Mouse (Mus musculus) C2C12 (cell line): ENCODE results near the gene Sez6l. TPM values are rescaled to one million over a fixed set of nuclear protein-coding genes. Genes with fewer than 3 reads are reported as not detected.

Experiments
- H3K27me3 ChIP-seq: one replicate; pipeline ENCODE4 v1.6.1; 2011; ENCODE audit not compliant: control insufficient read depth, insufficient read depth, insufficient read length
- H3K36me3 ChIP-seq: one replicate; pipeline ENCODE4 v1.6.1; 2011; ENCODE audit not compliant: control insufficient read depth, insufficient read depth
- H3K4me3 ChIP-seq: one replicate; pipeline ENCODE4 v1.5.1; 2011; ENCODE audit warnings: mild to moderate bottlenecking, control low read depth; ENCODE audit not compliant: poor library complexity, insufficient read depth, severe bottlenecking
- H3K79me2 ChIP-seq: one replicate; pipeline ENCODE4 v1.6.1; 2011; ENCODE audit not compliant: control insufficient read depth, insufficient read depth
- H3K79me3 ChIP-seq: one replicate; pipeline ENCODE4 v1.6.1; 2011; ENCODE audit warnings: low read depth, control low read depth
- H3ac ChIP-seq: one replicate; pipeline ENCODE3; 2011; ENCODE audit warnings: low read depth; ENCODE audit not compliant: control insufficient read depth, insufficient read length
- CEBPB ChIP-seq: IDR thresholded peaks from one replicate; pipeline ENCODE4 v1.6.1; 2011; ENCODE audit warnings: low read depth, mild to moderate bottlenecking, control low read depth, moderate library complexity
- CTCF ChIP-seq: IDR thresholded peaks from one replicate; pipeline ENCODE4 v1.5.1; 2011; ENCODE audit not compliant: control insufficient read depth, insufficient read depth, insufficient read length
- FOSL1 ChIP-seq: IDR thresholded peaks from one replicate; pipeline ENCODE4 v1.8.0; 2011; ENCODE audit warnings: mild to moderate bottlenecking, low read length; ENCODE audit not compliant: poor library complexity, insufficient read depth, severe bottlenecking
- MAX ChIP-seq: IDR thresholded peaks from one replicate; pipeline ENCODE4 v1.6.1; 2011; ENCODE audit warnings: mild to moderate bottlenecking, control low read depth
- MYOD1 ChIP-seq: IDR thresholded peaks from one replicate; pipeline ENCODE4 v1.6.1; 2011; ENCODE audit warnings: low read depth; ENCODE audit not compliant: control insufficient read depth, insufficient read length
- MYOG ChIP-seq: IDR thresholded peaks from one replicate; pipeline ENCODE4 v1.6.1; 2011; ENCODE audit not compliant: control insufficient read depth, insufficient read length; ENCODE audit errors: extremely low read depth
- USF1 ChIP-seq: IDR thresholded peaks from one replicate; pipeline ENCODE4 v1.6.1; 2011; ENCODE audit warnings: low read depth, mild to moderate bottlenecking, control low read depth, moderate library complexity
- polyA plus RNA-seq: library from polyadenylated mRNA; unstranded; fragments of >200 nt; fragmentation: generic; extraction: Trizol; gene quantifications from one replicate; pipeline ENCODE4 v1.2.1, GENCODE M21; 2012; ENCODE audit warnings: missing spikeins

Gene Sez6l
- polyA plus RNA-seq, 1 experiment = not detected

- Histone ChIP-seq H3ac (no peak overlapping the region), H3K79me2 (no peaks in the 10 kb centered on the region), H3K36me3 (no peaks in the 10 kb centered on the region), H3K4me3 (no peak overlapping the region), H3K27me3 (peaks cover 9% of the 10 kb centered on the region), H3K79me3 (no peaks in the 10 kb centered on the region)
- TF ChIP-seq USF1 = no peak
- no peak for TF ChIP-seq CEBPB
- no peak for TF ChIP-seq FOSL1
- no peak for TF ChIP-seq MYOG
- no peak for TF ChIP-seq CTCF
- no peak for TF ChIP-seq MAX
- TF ChIP-seq MYOD1 = no peak
These were observed 66.6 kb downstream of the Sez6l start for GRCm38 (mm10) chr5:112510351-112510750.

GRCm38 (mm10) chr5:112509916-112510315, 67.1 kb downstream of the Sez6l start:
- TF ChIP-seq MAX = no peak
- TF ChIP-seq CEBPB = no peak
- TF ChIP-seq FOSL1 = no peak
- no peak for TF ChIP-seq CTCF
- TF ChIP-seq MYOD1 = no peak
- TF ChIP-seq USF1 = no peak
- no peak for TF ChIP-seq MYOG
- no peaks in the 10 kb centered on the region for H3K36me3 ChIP-seq
- H3ac ChIP-seq = no peak overlapping the region
- H3K4me3 ChIP-seq = no peak overlapping the region
- H3K79me3 ChIP-seq = no peaks in the 10 kb centered on the region
- no peaks in the 10 kb centered on the region for H3K79me2 ChIP-seq
- peaks cover 9% of the 10 kb centered on the region for H3K27me3 ChIP-seq

- H3K79me2 ChIP-seq = no peaks in the 10 kb centered on the region
- H3K36me3 ChIP-seq = no peaks in the 10 kb centered on the region
- H3K79me3 ChIP-seq = no peaks in the 10 kb centered on the region
- TF ChIP-seq MYOG (no peak), MAX (no peak), MYOD1 (no peak), USF1 (no peak)
- no peak overlapping the region for H3K4me3 ChIP-seq
- peaks cover 3% of the 10 kb centered on the region for H3K27me3 ChIP-seq
- no peak overlapping the region for H3ac ChIP-seq
These were observed 71.4 kb downstream of the Sez6l start for GRCm38 (mm10) chr5:112505595-112505994.

GRCm38 (mm10) chr5:112501384-112501783, 75.6 kb downstream of the Sez6l start:
- no peak overlapping the region for H3K4me3 ChIP-seq
- H3K36me3 ChIP-seq = no peaks in the 10 kb centered on the region
- no peak for TF ChIP-seq MYOD1
- TF ChIP-seq MYOG = no peak
- no peak for TF ChIP-seq USF1
- TF ChIP-seq MAX = no peak
- TF ChIP-seq CEBPB = no peak
- no peak for TF ChIP-seq CTCF
- no peak for TF ChIP-seq FOSL1

GRCm38 (mm10) chr5:112499918-112500682, 76.9 kb downstream of the Sez6l start:
- Histone ChIP-seq H3K79me3 (no peaks in the 10 kb centered on the region), H3K36me3 (no peaks in the 10 kb centered on the region), H3K4me3 (no peak overlapping the region), H3K27me3 (peaks cover 26% of the 10 kb centered on the region), H3K79me2 (no peaks in the 10 kb centered on the region), H3ac (no peak overlapping the region)
- TF ChIP-seq CTCF = no peak
- no peak for TF ChIP-seq MAX
- TF ChIP-seq MYOG = no peak
- TF ChIP-seq USF1 = no peak
- TF ChIP-seq FOSL1 = no peak
- no peak for TF ChIP-seq CEBPB
- TF ChIP-seq MYOD1 = no peak

More at GRCm38 (mm10) chr5:112501384-112501783, 75.6 kb downstream of the Sez6l start:
- H3ac ChIP-seq = no peak overlapping the region
- H3K79me3 ChIP-seq = no peaks in the 10 kb centered on the region
- no peaks in the 10 kb centered on the region for H3K79me2 ChIP-seq
- H3K27me3 ChIP-seq = peaks cover 14% of the 10 kb centered on the region
